Mouse (Mus musculus): ENCODE results near the gene Gatad2a.

The Gatad2a gene

GRCm38 (mm10) chr8:69874654-69875053 is 121.5 kb downstream of the Gatad2a start:
- DNase-seq (ENCODE audit: low spot score), result no peak

GRCm38 (mm10) chr8:69874155-69874554 is 122.0 kb downstream of the Gatad2a start:
- no peak for DNase-seq (ENCODE audit: low spot score)

GRCm38 (mm10) chr8:69870907-69871306 is 125.3 kb downstream of the Gatad2a start:
- no peak for DNase-seq (ENCODE audit: low spot score)

- DNase-seq (ENCODE audit: low spot score), result no peak
Measured at GRCm38 (mm10) chr8:69870003-69870765, 126.0 kb downstream of the Gatad2a start.

- DNase-seq (ENCODE audit: low spot score), result no peak
Measured at GRCm38 (mm10) chr8:69867696-69868326, 128.4 kb downstream of the Gatad2a start.

GRCm38 (mm10) chr8:69864180-69864579 is 132.0 kb downstream of the Gatad2a start:
- no peak for DNase-seq (ENCODE audit: low spot score)

GRCm38 (mm10) chr8:69863387-69864020 is 132.7 kb downstream of the Gatad2a start:
- no peak for DNase-seq (ENCODE audit: low spot score)

- no peak for DNase-seq (ENCODE audit: low spot score)
Measured at GRCm38 (mm10) chr8:69861251-69861650, 134.9 kb downstream of the Gatad2a start.

GRCm38 (mm10) chr8:69860807-69861206 is 135.4 kb downstream of the Gatad2a start:
- no peak for DNase-seq (ENCODE audit: low spot score)
